Mouse (Mus musculus): ENCODE results near the gene C130073F10Rik.
"Not testable (repeated sequence)": the region's sequence is repeated elsewhere in the genome, so short reads cannot be mapped to it uniquely, and the experiment has no call there.

The C130073F10Rik gene

DNA sequence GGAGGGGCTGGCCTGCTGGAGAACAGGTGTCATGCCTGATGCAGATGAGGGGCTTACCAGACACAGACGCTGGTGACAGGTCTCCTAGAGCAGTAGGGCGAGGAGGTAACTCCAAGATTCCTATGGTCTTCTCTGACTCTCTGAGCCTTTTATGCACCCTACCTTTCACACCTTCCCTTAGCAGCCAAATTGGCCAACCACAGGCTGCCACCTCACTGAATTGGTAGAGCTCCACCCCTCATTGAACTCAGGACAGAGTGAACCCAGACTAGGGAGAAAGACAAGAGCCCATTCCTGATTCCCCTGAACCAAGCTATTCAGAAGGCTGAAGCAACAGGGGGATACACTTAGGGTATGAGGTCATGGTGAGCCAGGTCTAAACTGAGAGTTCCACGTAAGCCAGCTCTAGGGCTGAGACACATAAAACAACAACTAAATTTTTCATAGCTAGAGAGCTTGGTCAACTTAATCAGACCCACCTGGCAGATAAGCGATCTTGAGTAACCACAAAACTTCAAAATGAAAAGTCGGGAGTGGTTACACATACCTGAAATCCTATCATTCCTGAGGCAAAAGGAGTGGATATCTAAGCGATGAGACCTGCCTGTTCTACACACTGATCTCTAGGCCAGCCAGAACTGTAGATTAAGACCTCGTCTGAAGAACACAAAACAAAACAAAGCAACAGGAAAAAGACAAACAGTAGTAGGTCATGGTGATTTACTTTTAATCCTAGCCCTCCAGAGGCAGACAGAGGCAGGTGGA is at the start of gene C130073F10Rik:
TSS of gene C130073F10Rik (minus strand) at position 134 of the 765 bp plus-strand sequence.
- no peak for DNase-seq (ENCODE audit: low spot score)

GRCm38 (mm10) chr4:101940107-101940506 is 46.5 kb upstream of the C130073F10Rik start, which contains the start of gene Gm12794:
TSS of gene Gm12794 (plus strand) at chr4:101940407.
- DNase-seq (ENCODE audit: low spot score), result not testable (repeated sequence)

- DNase-seq (ENCODE audit: low spot score), result not testable (repeated sequence)
These were observed 15.2 kb upstream of the C130073F10Rik start, which contains the start of gene Gm12800 for GRCm38 (mm10) chr4:101908821-101909220. TSS of gene Gm12800 (plus strand) at chr4:101909121.

GRCm38 (mm10) chr4:101889377-101889776 is 4.2 kb downstream of the C130073F10Rik start:
- DNase-seq (ENCODE audit: low spot score), result no peak

GRCm38 (mm10) chr4:101883641-101884040 is 9.9 kb downstream of the C130073F10Rik start:
- no peak for DNase-seq (ENCODE audit: low spot score)

DNA sequence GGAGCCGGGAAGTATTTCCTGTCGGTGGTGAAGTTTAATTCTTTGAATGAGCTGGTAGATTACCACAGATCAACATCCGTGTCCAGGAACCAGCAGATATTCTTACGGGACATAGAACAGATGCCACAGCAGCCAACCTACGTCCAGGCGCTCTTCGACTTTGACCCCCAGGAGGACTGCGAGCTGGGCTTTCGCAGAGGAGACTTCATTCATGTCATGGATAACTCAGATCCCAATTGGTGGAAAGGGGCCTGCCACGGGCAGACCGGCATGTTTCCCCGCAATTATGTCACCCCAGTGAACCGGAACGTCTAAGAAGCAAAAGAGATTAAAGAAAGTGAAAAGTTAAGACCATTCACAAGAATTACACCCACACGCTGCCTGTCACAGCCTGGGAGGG is 17.9 kb downstream of the C130073F10Rik start:
- not testable (repeated sequence) for DNase-seq (ENCODE audit: low spot score)

- not testable (repeated sequence) for DNase-seq (ENCODE audit: low spot score)
These were observed 21.6 kb downstream of the C130073F10Rik start for GRCm38 (mm10) chr4:101872031-101872430.

DNA sequence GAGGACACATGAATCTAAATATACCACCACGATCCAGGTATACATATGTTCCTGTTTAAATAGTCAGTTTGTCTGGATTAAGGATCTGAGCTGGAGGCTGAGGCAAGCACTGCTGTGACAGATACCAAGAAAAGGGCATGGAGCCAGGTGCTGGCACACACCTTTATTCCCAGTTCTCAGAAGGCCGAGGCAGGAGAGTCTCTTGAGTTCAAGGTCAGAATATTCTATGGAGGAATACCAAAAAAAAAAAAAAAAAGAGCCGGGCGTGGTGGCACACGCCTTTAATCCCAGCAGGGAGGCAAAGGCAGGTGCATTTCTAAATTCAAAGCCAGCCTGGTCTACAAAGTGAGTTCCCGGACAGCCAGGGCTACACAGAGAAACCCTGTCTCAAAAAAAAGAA is 31.3 kb downstream of the C130073F10Rik start:
- DNase-seq (ENCODE audit: low spot score), result no peak

DNA sequence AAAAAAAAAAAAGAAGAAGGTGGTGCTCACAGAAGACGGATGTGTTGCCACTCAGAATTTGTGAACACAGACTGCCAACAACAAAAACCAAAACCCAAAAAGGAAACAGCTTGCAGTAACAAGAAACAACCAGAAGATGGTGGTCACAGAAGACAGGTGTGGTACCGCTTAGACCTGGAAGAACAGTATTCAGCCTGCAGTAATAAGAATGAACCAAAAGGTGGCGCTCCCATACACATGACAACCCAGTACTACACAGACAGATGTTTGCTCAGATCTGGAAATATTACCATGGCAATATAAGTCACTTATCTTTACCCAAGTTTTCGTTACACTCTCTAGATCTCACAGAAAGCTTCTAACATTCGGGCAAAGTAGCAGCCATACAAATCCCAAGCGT is 32.7 kb downstream of the C130073F10Rik start:
- DNase-seq (ENCODE audit: low spot score), result peak; percentile 23

DNA sequence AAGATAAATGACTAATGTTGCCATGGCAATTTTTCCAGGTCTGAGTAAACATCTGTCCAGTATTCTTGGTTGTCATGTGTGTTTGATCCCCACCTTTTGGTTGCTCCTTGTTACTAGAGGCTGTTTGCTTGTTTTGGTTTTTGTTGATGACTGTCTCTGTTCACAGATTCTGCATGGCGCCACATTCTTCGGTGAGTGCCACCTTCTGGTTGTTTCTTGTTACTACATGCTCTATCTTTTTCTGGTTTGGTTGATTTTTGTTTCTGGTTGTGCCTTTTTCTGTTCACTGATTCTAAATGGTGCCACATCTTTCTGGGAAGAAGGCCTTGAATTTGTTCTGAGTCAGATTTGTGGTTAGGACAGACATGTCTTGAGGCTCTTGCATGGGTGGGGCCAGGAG is 42.7 kb downstream of the C130073F10Rik start:
- no peak for DNase-seq (ENCODE audit: low spot score)

GRCm38 (mm10) chr4:101843923-101844322 is 49.7 kb downstream of the C130073F10Rik start, which contains the start of gene B020004J07Rik:
TSS of gene B020004J07Rik (minus strand) at chr4:101844023.
- DNase-seq (ENCODE audit: low spot score), result not testable (repeated sequence)

Data from yolk sac, embryonic 10.5 days (tissue).